Mouse (Mus musculus) adrenal gland, postnatal 36 days (tissue): ENCODE measurements around the gene Abcb10. TPM values are rescaled to one million over a fixed set of nuclear protein-coding genes. Genes with fewer than 3 reads are reported as not detected.

Source experiments
- DNase-seq, 2 experiments: peaks; one replicate each; pipeline ENCODE4 v3.0.0; 2021; ENCODE audit warnings: mixed read lengths in 1 of 2
- microRNA-seq: library from miRNA; unstranded; fragments of <30 nt; microRNA quantifications from one replicate; pipeline ENCODE4 v1.2.0, GENCODE M21; 2021
- total RNA-seq, 2 experiments: library from RNA; stranded (reverse); gene quantifications; 2 replicates each; pipeline ENCODE4 v1.2.3; 2021

Abcb10 gene
- total RNA-seq, 2 experiments from 2014 or later = 12.8 to 13.5 TPM

GRCm38 (mm10) chr8:123902653-123903052 is 80.3 kb downstream of the Abcb10 start:
- peak; percentile 28 to 64 for DNase-seq

Small RNAs within 50 kb of the gene (microRNA-seq; reads per million reads assigned to microRNA genes)
- gene Mir1967 = not detected

Other genes starting within 250 kb of the Abcb10 start
- gene Rab4a, start 177.1 kb downstream of the Abcb10 start, total RNA-seq = 10 to 100 TPM; 23.2 to 34.6 TPM
- gene Ccsap, start 122.9 kb downstream of the Abcb10 start, total RNA-seq = 1 to 10 TPM; 2.4 TPM
- gene Acta1, start 88.4 kb downstream of the Abcb10 start, total RNA-seq = 1 to 10 TPM in 1 of 2 experiments, under 1 TPM in 1; 0.83 to 3.7 TPM
- gene Nup133, start 33.9 kb downstream of the Abcb10 start, total RNA-seq = 10 to 100 TPM; 20.5 to 21.0 TPM
- 10 to 100 TPM; 21.3 to 26.5 TPM for gene Taf5l, start 38.3 kb upstream of the Abcb10 start, total RNA-seq
- gene Urb2, start 38.4 kb upstream of the Abcb10 start, total RNA-seq = 10 to 100 TPM; 12.7 to 16.0 TPM
- 10 to 100 TPM; 58.1 to 62.7 TPM for gene Galnt2, start 248.3 kb upstream of the Abcb10 start, total RNA-seq